Mouse (Mus musculus): ENCODE results near the gene Dgcr2.

Gene Dgcr2

DNA sequence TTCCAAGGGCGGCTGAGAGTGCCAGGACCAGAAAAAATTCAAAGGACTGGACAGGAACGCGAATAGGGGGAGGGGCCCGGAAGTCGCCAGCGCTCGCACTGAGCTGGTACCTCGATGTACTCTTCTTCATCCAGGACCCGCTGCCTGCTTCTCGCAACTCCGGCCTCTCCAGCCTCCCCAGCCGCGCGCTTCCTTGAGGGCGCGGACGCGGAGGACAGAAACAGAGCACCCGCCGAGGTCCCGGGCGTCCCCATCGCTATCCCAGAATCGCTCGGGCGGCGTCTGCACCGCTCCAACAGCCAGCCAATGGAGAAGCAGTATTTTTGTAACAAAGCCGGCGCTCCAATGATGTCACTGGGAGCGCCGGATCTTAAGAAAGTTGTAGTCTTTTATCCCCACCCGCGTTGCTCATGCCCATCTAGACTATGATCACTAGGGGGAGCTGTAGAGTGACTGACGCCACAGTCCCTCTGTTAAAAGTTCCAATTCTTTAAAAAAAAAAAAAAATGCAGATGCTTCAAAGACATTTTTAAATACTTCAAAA lies 12.8 kb upstream of the Dgcr2 start, which contains the start of gene Ess2:
Ess2 (minus strand) TSS at position 297 of the 544 bp plus-strand sequence.
- DNase-seq, result peak; percentile 83

DNA sequence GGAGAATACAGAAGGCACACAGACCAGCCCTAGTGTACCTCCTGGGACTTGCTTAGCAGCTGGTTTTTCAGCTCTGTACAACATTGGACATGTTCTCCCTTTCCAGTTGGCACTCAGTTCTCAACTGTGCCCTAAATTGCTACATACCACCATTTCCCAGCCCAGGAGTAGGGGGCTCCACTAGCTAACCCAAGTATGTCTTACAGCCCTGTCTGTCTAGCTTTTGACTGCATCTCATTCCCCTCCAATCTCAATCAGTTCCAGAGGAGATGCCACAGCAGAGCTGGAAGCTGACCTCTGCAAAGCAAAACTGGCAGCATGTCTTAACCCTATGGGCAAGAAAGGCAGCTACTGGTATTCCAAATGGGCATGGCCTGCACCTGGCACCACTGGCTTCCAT lies 2.3 kb downstream of the Dgcr2 start:
- no peak for DNase-seq

DNA sequence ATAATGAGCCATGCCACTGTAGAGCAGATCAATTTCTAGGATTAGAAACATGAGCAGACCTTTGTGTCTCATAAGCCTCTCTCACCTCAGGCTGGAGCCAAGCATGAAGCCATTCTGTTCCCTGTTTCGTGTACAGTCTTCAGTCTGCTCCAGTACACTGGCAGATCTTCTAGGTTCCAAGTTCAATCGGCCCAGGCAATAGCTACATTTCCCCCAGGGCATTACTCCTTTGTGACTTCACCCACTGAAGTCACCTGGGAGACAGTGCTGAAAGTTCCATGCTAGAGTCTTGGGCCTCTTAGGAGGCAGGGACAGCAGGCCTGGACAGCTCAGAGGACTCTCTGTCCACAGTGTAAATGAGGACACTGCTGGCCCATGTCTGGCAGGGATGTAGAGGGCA lies 4.4 kb downstream of the Dgcr2 start, which contains the start of gene Tssk1:
Tssk1 (plus strand) TSS at position 301 of the 400 bp plus-strand sequence.
- DNase-seq, result no peak

DNA sequence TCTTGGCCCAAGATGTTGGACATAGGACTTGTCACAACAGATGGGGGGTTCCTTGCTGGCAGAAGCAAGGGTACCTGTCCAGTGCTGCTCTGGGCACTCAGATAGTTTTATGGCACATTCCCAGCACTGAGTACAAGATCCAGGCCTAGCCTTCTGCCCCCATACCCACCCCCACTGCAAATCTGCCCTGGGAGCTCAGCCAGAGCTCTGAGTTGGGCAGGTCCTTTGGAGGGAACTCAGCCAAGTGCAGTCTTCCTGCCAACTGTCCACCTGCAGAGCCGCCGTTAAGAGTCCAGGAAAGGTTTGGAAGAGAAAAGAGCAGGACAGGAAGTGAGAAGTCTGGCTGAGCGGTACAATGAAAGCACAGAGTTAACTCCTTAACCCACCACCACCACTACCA lies 5.8 kb downstream of the Dgcr2 start:
- DNase-seq, result no peak

DNA sequence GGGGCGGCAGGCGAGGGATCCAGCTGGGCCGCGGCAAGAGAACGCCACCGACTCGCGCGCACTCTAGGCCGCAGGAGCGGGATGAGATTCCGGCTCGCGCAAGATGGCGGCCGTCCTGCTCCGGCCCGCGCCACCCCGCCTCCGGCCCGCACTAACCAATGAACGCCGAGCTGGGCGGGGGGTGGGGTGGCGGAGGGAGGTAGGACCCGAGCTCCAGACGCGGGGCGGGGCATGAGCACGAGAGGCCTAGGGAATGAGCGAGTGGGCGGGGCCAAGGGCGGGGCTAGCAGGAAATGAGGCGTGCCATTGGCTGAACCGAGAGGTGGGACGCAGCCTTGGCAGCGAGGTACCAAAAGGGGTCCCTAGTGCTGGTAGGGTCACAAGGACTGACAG lies 6.8 kb downstream of the Dgcr2 start, which contains the start of gene Gm20518:
Gm20518 (minus strand) TSS at position 105 of the 393 bp plus-strand sequence.
- peak; percentile 100 for DNase-seq

DNA sequence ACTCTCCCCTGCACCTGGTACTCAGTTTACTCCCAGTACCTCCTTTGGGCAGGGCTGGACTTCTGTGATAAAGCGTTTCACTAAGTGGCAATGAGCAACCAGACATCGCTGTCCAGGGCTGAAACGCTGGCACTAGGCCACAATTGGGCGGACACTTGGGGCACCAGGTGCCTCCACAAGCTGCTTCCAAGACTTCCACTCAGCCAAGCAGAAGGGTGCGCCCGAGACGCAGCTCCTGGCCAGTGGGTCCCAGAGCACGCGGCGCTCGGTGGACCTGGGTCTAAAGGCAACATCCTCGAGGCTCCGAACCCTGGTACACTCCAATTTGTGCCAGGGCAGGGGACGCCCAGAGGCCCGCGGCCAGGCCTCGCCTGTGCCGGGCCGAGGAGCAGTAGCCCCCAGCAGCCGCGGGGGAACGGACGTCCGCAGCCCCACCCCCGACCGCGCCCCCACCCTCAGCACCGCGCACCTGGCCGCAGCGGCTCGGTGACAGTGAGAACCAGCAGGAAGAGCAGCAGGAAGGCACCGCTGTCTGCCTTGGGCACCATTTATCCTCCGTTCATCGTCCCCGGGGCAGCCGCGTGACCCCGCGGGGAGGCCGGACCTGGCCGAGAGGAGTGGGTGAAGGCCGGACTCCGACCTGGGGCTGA lies 7.3 kb downstream of the Dgcr2 start:
- peak; percentile 67 for DNase-seq

DNA sequence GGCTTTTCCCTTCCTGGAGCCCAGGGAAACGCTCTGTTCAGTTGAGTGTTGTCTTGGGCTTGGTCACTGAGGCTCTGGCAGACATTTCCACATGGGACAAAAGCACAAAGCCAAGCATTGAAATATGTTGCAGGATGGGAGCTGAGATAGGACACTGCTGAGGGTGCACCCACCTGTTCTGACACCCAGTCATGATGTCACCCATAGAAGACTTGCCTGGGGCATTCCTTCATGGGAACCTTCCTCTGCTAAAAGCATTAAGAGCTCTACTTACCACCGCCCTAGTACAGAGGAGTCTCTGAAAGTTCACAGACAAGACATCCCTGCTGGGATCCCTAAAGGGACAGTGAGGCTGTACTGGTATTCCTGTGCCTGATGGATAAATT lies 8.0 kb downstream of the Dgcr2 start:
- DNase-seq, result no peak

DNA sequence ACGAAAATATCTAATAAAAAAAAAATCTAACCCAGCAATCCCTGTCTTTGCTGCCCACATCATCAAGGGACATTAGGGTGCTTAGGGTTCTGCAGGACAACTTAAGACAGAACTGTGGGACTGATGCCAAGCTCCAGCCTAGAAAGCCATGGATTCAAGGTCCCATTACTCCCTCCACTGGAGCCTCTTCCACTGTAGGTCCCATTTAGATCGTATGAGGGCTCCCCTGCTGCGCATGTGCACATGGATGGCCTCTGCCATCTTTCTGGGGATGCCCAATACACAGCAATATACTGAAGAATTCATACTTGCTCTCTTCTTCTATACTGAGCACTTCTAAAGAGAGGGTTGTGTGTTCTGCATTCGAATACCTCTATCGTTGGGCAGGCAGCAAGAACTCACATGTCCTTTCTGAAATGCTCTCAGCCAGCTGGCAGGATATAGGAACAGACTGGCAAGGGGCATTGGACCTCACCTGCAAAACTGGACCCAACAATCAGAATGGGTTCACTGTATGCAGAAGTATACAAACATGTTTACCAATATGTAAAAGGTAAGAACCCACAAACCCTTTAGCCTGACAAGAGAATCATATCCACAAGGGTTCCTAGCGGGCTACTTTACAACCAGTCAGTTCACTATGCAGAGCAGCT lies 8.5 kb downstream of the Dgcr2 start:
- DNase-seq, result no peak

DNA sequence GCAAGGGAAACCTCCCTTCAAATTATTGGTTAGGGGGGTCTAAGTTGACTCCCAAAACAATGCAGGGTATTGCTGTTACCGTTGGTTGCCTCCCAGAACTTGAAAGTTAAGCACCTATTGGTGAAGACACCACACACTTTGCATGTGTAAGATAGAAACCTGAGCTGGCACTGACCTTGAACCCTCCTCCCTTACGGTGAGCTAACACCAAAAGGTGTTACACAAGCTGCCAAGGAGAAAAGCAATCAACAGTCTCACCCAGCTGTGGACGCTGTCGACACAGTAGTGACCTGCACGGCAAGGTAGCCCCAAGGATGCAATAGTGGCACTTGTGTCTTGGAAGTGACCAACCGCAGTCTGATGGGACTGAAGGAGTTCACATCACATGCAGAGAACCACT lies 14.2 kb downstream of the Dgcr2 start:
- DNase-seq, result no peak

DNA sequence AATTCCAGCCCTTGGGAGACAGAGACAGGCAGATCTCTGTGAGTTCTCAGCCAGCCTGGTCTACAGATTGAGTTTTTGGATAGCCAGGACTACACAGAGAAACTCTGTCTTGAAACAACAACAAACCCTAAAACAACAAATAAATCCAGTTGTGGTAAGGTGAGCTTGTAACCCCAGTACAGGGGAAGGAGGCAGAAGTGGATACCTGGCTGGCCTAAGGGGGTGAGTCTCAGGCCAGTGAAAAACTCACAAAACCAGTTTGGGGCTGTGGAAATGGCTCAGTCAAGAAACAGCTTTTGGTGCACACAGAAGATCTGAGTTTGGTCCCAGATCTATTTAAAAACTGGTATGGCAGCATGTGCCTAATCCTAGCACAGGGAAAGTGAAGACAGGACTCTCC lies 16.2 kb downstream of the Dgcr2 start:
- DNase-seq, result no peak

DNA sequence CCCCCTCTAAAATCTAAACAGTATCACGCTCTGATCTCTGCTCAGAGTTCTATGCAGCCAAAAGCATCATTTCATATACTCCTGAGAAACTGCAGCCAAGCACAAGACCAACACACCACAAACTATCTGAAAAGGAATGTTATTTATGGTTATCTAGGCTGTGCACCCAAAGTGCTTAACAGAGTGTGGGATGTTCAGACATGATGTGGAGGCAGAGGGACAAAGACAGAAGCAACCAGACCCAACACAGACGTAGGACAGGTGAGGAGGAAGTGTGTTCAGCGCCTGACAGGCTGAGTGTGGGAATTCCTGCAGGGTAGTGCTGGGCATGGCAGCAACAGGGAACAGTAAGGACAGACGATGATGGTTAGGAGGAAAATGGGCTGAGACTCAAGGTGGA lies 18.8 kb downstream of the Dgcr2 start:
- no peak for DNase-seq

DNA sequence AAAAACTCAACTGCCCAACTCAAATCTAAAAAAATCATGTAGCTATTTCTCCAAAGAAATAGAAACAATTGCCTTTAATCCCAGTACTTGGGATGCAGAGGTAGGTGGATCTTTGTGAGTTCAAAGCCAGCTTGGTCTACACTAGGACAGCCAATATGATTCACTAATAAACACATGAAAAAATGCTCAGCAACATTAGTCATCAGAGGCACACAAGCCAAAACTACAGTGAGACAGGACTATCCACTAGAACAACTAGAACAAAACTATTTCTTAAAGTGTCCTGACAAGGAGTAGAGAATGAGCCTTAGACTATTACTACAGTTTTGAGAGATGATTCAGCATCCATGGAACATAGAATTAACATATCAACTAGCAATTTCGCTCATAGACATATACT lies 22.3 kb downstream of the Dgcr2 start:
- no peak for DNase-seq

DNA sequence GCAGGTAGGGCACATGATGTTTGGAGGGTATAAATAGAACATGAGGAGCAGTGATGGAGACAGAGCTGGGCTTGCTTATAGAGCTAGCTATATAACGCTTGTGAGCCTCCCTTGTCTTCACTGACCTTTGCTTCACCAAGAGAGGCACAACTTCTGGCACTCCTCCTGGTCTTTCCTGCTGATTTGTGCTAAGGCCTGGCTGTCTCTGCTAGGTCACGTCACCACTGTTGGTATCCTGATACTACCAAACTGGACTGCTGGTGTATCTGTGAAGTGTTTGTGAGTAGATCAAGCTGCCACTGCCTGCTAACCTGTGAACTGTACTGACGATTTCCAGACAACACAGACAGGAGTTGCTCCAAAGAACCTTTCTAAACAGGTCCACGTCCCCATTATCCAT lies 23.2 kb downstream of the Dgcr2 start:
- no peak for DNase-seq

DNA sequence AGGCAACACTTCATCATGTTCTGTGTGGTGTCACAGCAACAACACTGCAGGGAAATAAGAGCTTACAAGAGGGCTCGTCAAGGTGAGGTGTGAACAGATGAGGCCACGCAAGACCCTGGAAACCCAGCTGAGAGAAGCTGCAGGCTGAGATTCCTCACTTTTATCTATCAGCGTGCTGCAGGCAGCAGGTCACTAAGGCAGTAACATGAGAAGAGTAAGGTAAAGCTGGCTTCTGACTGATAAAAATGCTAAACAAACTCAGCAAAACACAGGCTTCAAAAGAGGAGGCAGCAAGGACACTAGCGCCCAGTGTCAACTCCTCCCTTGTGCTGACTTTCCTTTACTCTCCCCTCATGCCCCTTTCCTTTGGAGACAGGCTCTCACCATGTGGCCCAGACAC lies 25.4 kb downstream of the Dgcr2 start:
- DNase-seq, result no peak

DNA sequence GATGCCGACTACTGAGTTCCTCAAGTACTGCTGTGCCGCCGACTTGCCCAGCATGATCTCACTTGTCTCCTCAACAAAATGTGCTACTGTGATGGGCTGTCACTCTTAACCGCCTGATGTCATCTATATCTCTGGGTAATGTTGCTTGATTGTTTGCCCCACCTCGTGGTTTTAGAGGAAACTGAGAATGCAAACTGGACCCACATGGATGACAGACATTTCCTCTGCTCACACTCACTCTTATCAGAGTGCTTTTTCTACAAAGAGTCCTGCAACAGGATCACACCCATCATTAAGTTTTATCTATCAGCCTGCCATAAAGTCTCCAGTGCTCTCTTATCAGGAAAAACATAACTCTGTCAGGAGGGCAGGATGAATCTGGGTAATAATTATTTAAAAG lies 27.1 kb downstream of the Dgcr2 start:
- DNase-seq, result no peak

DNA sequence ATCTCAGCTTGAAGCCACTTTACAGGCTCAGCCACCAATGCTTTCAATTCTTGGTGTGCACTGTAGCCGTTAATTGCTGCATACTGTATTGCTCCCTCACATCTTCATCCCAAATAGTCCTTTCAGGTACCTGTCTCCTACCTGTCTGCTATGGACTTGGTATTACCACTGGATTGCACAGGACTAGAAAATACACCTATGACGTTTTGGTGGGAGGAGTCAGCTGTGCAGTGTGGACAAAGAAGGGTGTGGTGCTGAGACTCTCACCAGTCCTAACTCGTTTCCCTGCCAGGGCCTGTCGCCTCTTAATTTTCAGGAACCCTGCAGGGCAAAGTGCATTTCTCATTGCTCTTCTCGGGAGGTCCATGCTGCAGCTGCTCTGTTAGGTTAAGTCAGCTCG lies 32.6 kb downstream of the Dgcr2 start:
- no peak for DNase-seq

DNA sequence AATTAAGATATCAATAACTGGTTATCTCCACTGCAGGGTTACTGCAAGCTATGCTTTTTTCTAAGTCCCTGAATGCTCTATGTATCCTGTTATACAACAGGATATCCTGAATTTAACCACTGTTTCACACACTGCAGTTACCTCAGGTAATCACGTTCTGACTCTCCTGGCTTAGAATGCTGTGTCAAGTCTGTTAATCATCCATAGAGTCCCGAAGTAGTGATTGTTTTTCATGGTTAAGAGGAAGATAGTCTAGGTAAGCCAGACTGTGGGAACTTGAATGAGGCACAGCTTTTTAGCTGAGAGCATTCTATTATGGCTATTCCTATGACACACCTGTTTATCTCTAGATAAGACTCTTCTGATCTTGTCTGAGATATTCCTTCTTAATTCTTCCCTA lies 33.1 kb downstream of the Dgcr2 start:
- DNase-seq, result no peak

DNA sequence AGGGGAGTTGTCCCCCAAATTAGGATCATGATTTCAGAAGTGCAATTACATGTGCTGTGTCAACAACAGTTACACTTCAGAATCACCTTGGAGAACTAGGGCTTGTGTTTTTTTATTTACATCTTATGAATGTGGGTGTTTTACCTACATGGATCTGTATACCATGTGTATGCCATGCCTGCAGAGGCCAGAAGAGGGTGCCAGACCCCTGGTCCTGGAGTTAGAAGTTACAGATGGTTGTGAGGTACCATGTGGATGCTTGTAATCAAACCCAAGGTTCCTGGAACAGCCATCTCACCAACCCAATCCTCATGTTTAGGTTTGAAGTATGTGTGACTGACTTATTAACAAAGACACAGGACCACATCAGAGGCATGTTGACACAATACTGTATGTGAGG lies 39.8 kb downstream of the Dgcr2 start:
- no peak for DNase-seq

DNA sequence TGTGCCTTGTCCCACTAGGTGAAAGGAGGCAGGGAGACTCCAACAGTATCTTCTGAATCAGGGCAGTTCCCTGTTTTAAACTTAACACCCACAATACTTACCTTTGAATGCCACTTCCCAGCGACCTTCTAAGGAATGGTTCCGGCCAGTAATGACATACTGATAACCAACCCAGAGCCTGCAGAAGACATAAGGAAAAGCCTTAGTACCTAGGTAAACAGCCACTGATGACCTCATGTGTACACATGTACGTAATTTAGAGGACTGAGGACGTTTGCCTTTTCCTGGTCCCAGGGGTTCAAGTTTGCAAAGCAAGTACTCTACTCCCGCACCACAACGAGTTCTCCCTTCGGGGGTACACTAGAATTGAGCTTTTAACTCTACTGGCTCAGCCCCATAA lies 41.2 kb downstream of the Dgcr2 start:
- DNase-seq, result no peak

DNA sequence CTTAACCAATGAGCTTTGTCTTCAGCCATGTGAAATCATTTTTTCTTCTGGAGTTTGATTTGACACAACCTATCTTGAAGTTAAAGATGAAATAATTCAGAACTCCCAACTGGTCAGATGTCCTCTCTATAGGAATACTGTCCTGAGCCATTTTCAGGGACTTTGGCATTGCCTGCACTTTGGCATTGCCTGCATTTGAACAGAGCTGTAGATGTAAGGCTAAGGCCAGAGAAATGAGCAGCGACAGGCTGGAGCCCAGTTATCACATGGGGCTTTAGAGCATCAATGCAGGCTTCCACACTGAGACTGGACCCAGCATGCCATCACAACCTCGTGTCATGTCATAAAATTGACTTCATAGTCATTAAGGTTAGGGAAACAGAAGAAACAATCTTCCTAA lies 45.1 kb downstream of the Dgcr2 start:
- no peak for DNase-seq

DNA sequence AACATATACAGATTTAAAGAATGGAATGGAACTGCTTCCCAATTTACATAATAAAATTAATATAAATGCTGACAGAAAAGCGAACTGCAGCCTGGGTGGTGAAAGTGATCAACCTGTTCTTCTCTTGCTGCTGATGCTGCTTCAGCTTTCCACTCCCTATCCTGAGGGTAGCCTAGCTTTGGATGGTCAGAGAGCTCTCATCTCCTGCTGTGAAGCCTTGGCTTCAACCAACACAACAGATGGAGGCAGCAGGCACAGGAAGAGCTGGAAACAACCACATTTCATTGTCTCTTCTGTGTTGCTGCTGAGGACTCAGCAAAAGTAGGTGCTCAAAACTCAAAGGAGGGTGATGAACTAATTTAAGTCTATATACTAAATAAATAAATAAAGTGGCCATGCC lies 46.5 kb downstream of the Dgcr2 start:
- DNase-seq, result no peak

DNA sequence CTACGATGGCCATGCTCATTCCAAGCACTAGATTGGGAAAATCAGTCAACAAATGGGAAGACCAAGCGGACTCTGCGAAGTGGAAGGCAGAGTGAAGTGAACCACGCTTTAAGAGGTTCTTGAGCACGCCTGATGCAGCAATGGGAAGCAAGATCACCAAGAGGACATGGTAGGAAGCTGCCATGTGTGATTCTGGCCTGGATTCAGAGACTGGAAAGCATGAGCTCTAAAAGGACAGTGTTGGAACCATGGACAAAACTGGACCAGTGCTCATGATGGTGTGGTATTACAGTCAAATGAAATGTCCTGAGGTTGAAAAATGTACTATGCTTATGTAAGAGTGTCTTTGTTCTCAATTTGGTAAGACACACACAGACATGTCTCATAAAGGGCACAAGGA lies 47.0 kb downstream of the Dgcr2 start:
- no peak for DNase-seq

DNA sequence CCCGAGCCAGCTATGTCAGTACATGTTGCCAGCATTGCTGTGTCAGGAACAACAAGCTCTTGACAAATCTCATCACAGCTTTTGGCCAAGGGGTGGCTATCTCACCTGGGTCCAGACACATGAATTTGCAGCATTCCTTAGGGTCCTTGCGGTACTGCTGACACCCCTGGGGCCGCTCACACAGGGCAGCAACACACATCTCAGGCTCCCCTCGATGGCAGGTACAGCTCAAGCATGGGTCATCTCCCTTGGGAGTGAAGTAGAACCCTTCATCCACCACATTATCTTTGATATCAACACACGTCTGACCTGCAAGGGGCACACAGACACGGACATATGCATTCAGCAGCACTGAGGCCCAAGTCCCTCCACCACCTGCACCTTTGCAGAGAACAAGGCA lies 48.9 kb downstream of the Dgcr2 start:
- no peak for DNase-seq

DNA sequence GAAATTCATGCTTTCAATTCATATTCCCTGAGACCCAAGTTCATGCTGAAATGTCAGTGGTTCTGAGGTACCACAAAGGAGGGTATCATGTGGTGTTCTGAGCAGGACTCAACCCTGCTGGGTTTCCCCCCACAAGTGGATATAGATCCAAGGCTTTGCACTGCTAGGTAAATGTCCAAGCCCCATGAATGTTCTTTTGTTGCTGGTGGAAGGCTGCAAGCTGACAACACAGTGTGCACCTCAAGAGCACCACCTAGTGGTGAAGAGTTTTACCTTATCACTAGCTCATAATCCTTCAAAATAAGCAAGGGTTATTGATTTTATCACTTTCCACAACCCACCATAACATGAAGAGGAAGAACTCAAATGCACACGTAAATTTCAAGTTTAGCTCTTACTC lies 49.4 kb downstream of the Dgcr2 start:
- peak; percentile 40 for DNase-seq

DNA sequence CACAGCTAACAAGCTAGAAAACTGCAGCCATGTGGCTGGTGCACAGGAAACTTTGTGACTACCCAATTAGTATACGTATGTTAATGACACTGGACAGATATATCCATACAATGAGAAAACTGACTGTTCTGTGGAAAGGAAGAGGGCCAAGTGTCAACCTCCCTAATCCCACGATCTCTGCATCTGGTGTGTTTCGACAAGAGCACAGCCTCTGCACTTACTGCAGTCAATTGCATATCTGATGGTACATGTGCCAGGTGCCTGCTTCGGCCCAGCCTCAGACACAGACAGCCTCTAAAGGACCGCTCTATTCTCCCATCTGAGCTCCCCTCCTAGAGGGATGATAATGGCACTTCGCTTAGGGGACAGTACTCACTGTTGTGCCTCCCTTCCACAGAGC lies 49.9 kb downstream of the Dgcr2 start:
- no peak for DNase-seq

Data from right cerebral cortex, postnatal 14 days (tissue).